Mouse (Mus musculus) forebrain, embryonic 14.5 days (tissue): ENCODE results near the gene Tnfsf8. TPM values are rescaled to one million over a fixed set of nuclear protein-coding genes. Genes with fewer than 3 reads are reported as not detected.
A peak's percentile ranks its signal among the peaks of the same experiment; 100 is the strongest.

Experiments used
- ATAC-seq: fragments of 200-750 bp; cut with Nextera tagmentation; 2 replicates; pipeline ENCODE4 v1.8.0; 2017; ENCODE audit warnings: mild to moderate bottlenecking, moderate library complexity
- DNase-seq: peaks from one replicate; pipeline ENCODE4 v3.0.0-alpha.2; 2015; ENCODE audit warnings: low spot score
- H3K27ac ChIP-seq: fragments of 300-500 bp; sonication (generic); 2 replicates; pipeline ENCODE4 v1.5.1; 2014; ENCODE audit warnings: low read depth, mild to moderate bottlenecking, control low read depth, low read length, moderate library complexity
- H3K27me3 ChIP-seq: fragments of 300-500 bp; sonication (generic); replicated peaks from 2 replicates; pipeline ENCODE4 v1.6.1; 2014; ENCODE audit warnings: low read length, control low read depth, mixed read lengths; ENCODE audit not compliant: control insufficient read depth, insufficient read depth
- H3K36me3 ChIP-seq: fragments of 300-500 bp; sonication (generic); 2 replicates; pipeline ENCODE4 v1.6.1; 2014; ENCODE audit warnings: low read length, control low read depth; ENCODE audit not compliant: control insufficient read depth, insufficient read depth
- H3K4me1 ChIP-seq: fragments of 300-500 bp; sonication (generic); 2 replicates; pipeline ENCODE4 v1.6.1; 2014; ENCODE audit warnings: antibody characterized with exemption, low read length, control low read depth; ENCODE audit not compliant: control insufficient read depth, insufficient read depth
- H3K4me2 ChIP-seq: fragments of 300-500 bp; sonication (generic); 2 replicates; pipeline ENCODE4 v1.6.1; 2014; ENCODE audit warnings: mild to moderate bottlenecking, control low read depth, low read length
- H3K4me3 ChIP-seq: fragments of 300-500 bp; sonication (generic); 2 replicates; pipeline ENCODE4 v1.5.1; 2014; ENCODE audit warnings: low read depth, low read length, control low read depth
- H3K9ac ChIP-seq: fragments of 300-500 bp; sonication (generic); 2 replicates; pipeline ENCODE4 v1.6.1; 2014; ENCODE audit warnings: mild to moderate bottlenecking, low read length, control low read depth, moderate library complexity
- H3K9me3 ChIP-seq: fragments of 300-500 bp; sonication (generic); replicated peaks from 2 replicates; pipeline ENCODE4 v1.6.1; 2016; ENCODE audit warnings: low read length, control low read depth, mixed read lengths; ENCODE audit not compliant: control insufficient read depth
- WGBS: fragments of 180-500 bp; shearing (Covaris S2); extraction: QIAGEN DNeasy Blood & Tissue Kit; methylation state at CpG from one replicate; pipeline ENCODE4 v1.1.7; 2014; 5-methylcytosine and 5-hydroxymethylcytosine counted together
- polyA plus RNA-seq: library from polyadenylated mRNA; unstranded; fragments of >200 nt; fragmentation: Nextera tagmentation; extraction: Ambion mirVana; gene quantifications from 2 replicates; pipeline ENCODE4 v1.2.1, GENCODE M21; 2014

Gene Tnfsf8
- polyA plus RNA-seq, 1 experiment from 2014 or later = 0.15 TPM

- WGBS = 78% methylated on average over 1 of the region's 1 CpGs
- Histone ChIP-seq H3K4me2 (no peak overlapping the region), H3K27ac (no peak overlapping the region), H3K9me3 (no peaks in the 10 kb centered on the region), H3K4me3 (no peak overlapping the region), H3K4me1 (no peaks in the 10 kb centered on the region), H3K36me3 (no peaks in the 10 kb centered on the region), H3K9ac (no peak overlapping the region), H3K27me3 (no peaks in the 10 kb centered on the region)
- ATAC-seq = no peak
- peak; percentile 3 for DNase-seq
These were observed 63.1 kb downstream of the Tnfsf8 start for GRCm38 (mm10) chr4:63798083-63798482.

GRCm38 (mm10) chr4:63796527-63796926, 64.6 kb downstream of the Tnfsf8 start:
- no peak overlapping the region for H3K27ac ChIP-seq

GRCm38 (mm10) chr4:63792328-63792727, 68.8 kb downstream of the Tnfsf8 start:
- no peak overlapping the region for H3K9ac ChIP-seq
- H3K4me3 ChIP-seq = no peak overlapping the region
- H3K27me3 ChIP-seq = no peaks in the 10 kb centered on the region
- H3K9me3 ChIP-seq = no peaks in the 10 kb centered on the region
- no peaks in the 10 kb centered on the region for H3K4me1 ChIP-seq
- no peak overlapping the region for H3K4me2 ChIP-seq
- DNase-seq = no peak
- WGBS = 96% methylated on average over 3 of the region's 3 CpGs
- no peak overlapping the region for H3K27ac ChIP-seq
- no peak for ATAC-seq
- H3K36me3 ChIP-seq = no peaks in the 10 kb centered on the region

More at GRCm38 (mm10) chr4:63796527-63796926, 64.6 kb downstream of the Tnfsf8 start:
- no peak for DNase-seq
- Histone ChIP-seq H3K4me2 (no peak overlapping the region), H3K9me3 (no peaks in the 10 kb centered on the region), H3K27me3 (no peaks in the 10 kb centered on the region), H3K9ac (no peak overlapping the region), H3K4me1 (no peaks in the 10 kb centered on the region), H3K36me3 (no peaks in the 10 kb centered on the region), H3K4me3 (no peak overlapping the region)
- no peak for ATAC-seq
- 82% methylated on average over 1 of the region's 1 CpGs for WGBS

- Histone ChIP-seq H3K36me3 (no peaks in the 10 kb centered on the region), H3K27ac (no peak overlapping the region), H3K4me1 (no peaks in the 10 kb centered on the region), H3K4me2 (no peak overlapping the region), H3K9ac (no peak overlapping the region), H3K27me3 (no peaks in the 10 kb centered on the region), H3K4me3 (no peak overlapping the region), H3K9me3 (no peaks in the 10 kb centered on the region)
- DNase-seq (no peak), ATAC-seq (no peak)
- 81% methylated on average over 2 of the region's 2 CpGs for WGBS
These were observed 75.7 kb downstream of the Tnfsf8 start for GRCm38 (mm10) chr4:63785466-63785865.

- Histone ChIP-seq H3K27ac (no peak overlapping the region), H3K27me3 (no peaks in the 10 kb centered on the region), H3K36me3 (no peaks in the 10 kb centered on the region), H3K9ac (no peak overlapping the region), H3K4me3 (no peak overlapping the region), H3K4me2 (no peak overlapping the region), H3K9me3 (no peaks in the 10 kb centered on the region), H3K4me1 (no peaks in the 10 kb centered on the region)
- ATAC-seq (no peak), DNase-seq (no peak)
- 87% methylated on average over 5 of the region's 5 CpGs for WGBS
These were observed 77.3 kb downstream of the Tnfsf8 start for GRCm38 (mm10) chr4:63783826-63784225.

- Histone ChIP-seq H3K9ac (no peak overlapping the region), H3K27ac (no peak overlapping the region), H3K4me3 (no peak overlapping the region), H3K9me3 (no peaks in the 10 kb centered on the region), H3K4me2 (no peak overlapping the region), H3K36me3 (no peaks in the 10 kb centered on the region), H3K4me1 (no peaks in the 10 kb centered on the region), H3K27me3 (no peaks in the 10 kb centered on the region)
- 72% methylated on average over 7 of the region's 7 CpGs for WGBS
- DNase-seq = peak; percentile 20
- peak; percentile 23; the same call in 1 of the 2 replicates for ATAC-seq
These were observed 78.1 kb downstream of the Tnfsf8 start for GRCm38 (mm10) chr4:63782970-63783613.

Other genes starting within 250 kb of the Tnfsf8 start
- not detected in 2 replicates for gene Tex48, start 238.9 kb downstream of the Tnfsf8 start, polyA plus RNA-seq
- not detected in 2 replicates for gene Gm11214, start 198.0 kb downstream of the Tnfsf8 start, polyA plus RNA-seq
- not detected in 2 replicates for gene Tnfsf15, start 116.2 kb downstream of the Tnfsf8 start, polyA plus RNA-seq
- 15.9 and 29.7 TPM in 2 replicates for gene Tnc, start 185.7 kb upstream of the Tnfsf8 start, polyA plus RNA-seq